Mouse (Mus musculus): Measurements from ENCODE around the gene Hnf4a. TPM values are rescaled to one million over a fixed set of nuclear protein-coding genes. Genes with fewer than 3 reads are reported as not detected.
A peak's percentile ranks its signal among the peaks of the same experiment; 100 is the strongest.

Gene Hnf4a
- total and polyA plus RNA-seq, 3 experiments = 0.05 to 0.38 (median 0.17) TPM

GRCm38 (mm10) chr2:163595119-163595518 lies 88.5 kb downstream of the Hnf4a start:
- TF ChIP-seq GATA2 (IDR thresholded peaks at IDR 0.05; ENCODE audit: borderline replicate concordance, low read depth, low read length) (no peak), POLR2AphosphoS5 (IDR thresholded peaks at IDR 0.05; ENCODE audit: insufficient replicate concordance, low read depth, low read length) (no peak), GATA1 (IDR thresholded peaks at IDR 0.05; ENCODE audit: borderline replicate concordance, low read length) (no peak), CTCF (IDR thresholded peaks at IDR 0.05; ENCODE audit: low read depth, low read length) (no peak), TAL1 (conservative IDR thresholded peaks at IDR 0.05; ENCODE audit: low read depth, low read length) (no peak)
- Histone ChIP-seq H3K4me3 (ENCODE audit: low read depth, low read length) (no peak overlapping the region), H3K27me3 (ENCODE audit: insufficient read depth, low read length) (peaks cover 23% of the 10 kb centered on the region), H3K4me1 (ENCODE audit: insufficient read depth, low read depth, low read length) (peaks cover 2% of the 10 kb centered on the region; the same call in 1 of the 2 replicates), H3K36me3 (replicated peaks) (no peaks in the 10 kb centered on the region), H3K9me3 (replicated peaks) (no peaks in the 10 kb centered on the region)
- DNase-seq (ENCODE audit: low spot score) (no peak), ATAC-seq (ENCODE audit: extremely low read depth, insufficient number of reproducible peaks, low FRiP score, poor library complexity, severe bottlenecking) (no peak)

DNA sequence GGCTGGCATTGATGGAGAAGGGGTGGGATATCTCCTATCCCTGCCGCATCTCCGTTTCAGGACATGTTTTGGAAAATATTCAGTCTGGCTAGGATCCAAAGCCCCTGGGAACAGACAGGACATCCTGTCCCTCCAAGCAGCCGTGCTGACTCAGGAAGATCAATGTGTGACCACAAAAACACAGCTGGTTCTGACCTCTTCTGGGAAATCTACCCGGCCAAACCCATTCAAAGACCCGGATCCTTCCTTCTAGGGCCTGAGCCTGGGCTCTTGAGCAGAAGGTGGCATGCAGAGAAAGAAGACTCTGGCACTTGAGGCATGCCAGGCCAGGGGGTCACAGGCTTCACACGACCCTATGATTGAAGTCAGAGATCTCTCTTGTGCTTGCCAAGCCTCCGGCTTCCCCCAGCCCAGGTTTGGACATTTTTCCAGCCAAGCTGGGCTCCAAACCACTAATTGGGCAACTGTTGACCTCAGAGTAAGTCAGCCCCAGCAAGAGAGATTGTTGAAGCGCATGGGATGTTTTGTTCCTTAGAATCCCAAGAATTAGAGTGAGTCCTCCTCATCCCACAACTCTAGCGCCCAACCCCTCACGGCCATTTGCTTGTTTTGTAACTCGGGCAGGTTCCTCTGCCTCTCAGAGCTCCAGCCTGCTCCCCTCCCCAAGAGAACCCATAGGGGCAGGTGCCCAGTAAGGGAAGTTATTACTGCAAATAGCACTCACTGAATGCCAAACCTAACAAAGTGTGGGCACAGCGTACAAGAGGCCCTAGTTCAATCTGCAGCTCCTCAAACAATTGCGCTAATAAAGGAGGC lies 89.7 kb downstream of the Hnf4a start:
- Histone ChIP-seq H3K9me3 (replicated peaks) (no peaks in the 10 kb centered on the region), H3K36me3 (replicated peaks) (no peaks in the 10 kb centered on the region), H3K27me3 (ENCODE audit: insufficient read depth, low read length) (peaks cover 23% of the 10 kb centered on the region), H3K4me3 (ENCODE audit: low read depth, low read length) (no peak overlapping the region), H3K4me1 (ENCODE audit: insufficient read depth, low read depth, low read length) (peaks cover 3% of the 10 kb centered on the region; the same call in 1 of the 2 replicates)
- DNase-seq (ENCODE audit: low spot score) = no peak
- TF ChIP-seq POLR2AphosphoS5 (IDR thresholded peaks at IDR 0.05; ENCODE audit: insufficient replicate concordance, low read depth, low read length) (no peak), GATA2 (IDR thresholded peaks at IDR 0.05; ENCODE audit: borderline replicate concordance, low read depth, low read length) (no peak)
- ATAC-seq (ENCODE audit: extremely low read depth, insufficient number of reproducible peaks, low FRiP score, poor library complexity, severe bottlenecking) = no peak

GRCm38 (mm10) chr2:163596873-163597155 lies 90.2 kb downstream of the Hnf4a start:
- ATAC-seq (ENCODE audit: extremely low read depth, insufficient number of reproducible peaks, low FRiP score, poor library complexity, severe bottlenecking) (no peak), DNase-seq (ENCODE audit: low spot score) (no peak)
- peaks cover 23% of the 10 kb centered on the region for H3K27me3 ChIP-seq (ENCODE audit: insufficient read depth, low read length)
- no peaks in the 10 kb centered on the region for H3K9me3 ChIP-seq (replicated peaks)
- H3K4me1 ChIP-seq (ENCODE audit: insufficient read depth, low read depth, low read length) = peaks cover 8% of the 10 kb centered on the region
- H3K4me3 ChIP-seq (ENCODE audit: low read depth, low read length) = no peak overlapping the region
- TF ChIP-seq POLR2AphosphoS5 (IDR thresholded peaks at IDR 0.05; ENCODE audit: insufficient replicate concordance, low read depth, low read length) (no peak), GATA1 (IDR thresholded peaks at IDR 0.05; ENCODE audit: borderline replicate concordance, low read length) (no peak), TAL1 (conservative IDR thresholded peaks at IDR 0.05; ENCODE audit: low read depth, low read length) (no peak), CTCF (IDR thresholded peaks at IDR 0.05; ENCODE audit: low read depth, low read length) (no peak)
- H3K36me3 ChIP-seq (replicated peaks) = no peaks in the 10 kb centered on the region

DNA sequence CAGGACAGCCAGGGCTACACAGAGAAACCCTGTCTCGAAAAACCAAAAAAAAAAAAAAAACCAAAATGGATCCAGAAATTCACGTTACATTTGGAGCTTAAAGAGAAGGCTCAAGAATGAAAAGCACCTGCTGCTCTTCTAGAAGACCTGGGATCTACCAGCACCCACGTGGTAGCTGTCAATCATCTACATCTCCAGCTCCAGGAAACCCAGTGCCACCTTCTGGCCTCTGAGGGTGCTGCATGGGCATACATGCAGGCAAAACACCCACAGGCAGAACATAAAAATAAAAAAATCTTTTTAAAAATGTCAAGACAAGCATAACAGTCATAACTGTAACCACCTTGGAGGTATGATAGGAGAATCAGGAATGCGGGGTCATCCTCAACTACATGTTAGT lies 91.1 kb downstream of the Hnf4a start:
- H3K4me3 ChIP-seq (ENCODE audit: low read depth, low read length) = no peak overlapping the region
- TF ChIP-seq CTCF (IDR thresholded peaks at IDR 0.05; ENCODE audit: low read depth, low read length) (no peak), POLR2AphosphoS5 (IDR thresholded peaks at IDR 0.05; ENCODE audit: insufficient replicate concordance, low read depth, low read length) (no peak), GATA1 (IDR thresholded peaks at IDR 0.05; ENCODE audit: borderline replicate concordance, low read length) (no peak), TAL1 (conservative IDR thresholded peaks at IDR 0.05; ENCODE audit: low read depth, low read length) (no peak), GATA2 (IDR thresholded peaks at IDR 0.05; ENCODE audit: borderline replicate concordance, low read depth, low read length) (no peak)
- ATAC-seq (ENCODE audit: extremely low read depth, insufficient number of reproducible peaks, low FRiP score, poor library complexity, severe bottlenecking) = 0 out of 2 replicates have a peak, but pooled peaks have one; percentile 41

GRCm38 (mm10) chr2:163599226-163599625 lies 92.6 kb downstream of the Hnf4a start:
- no peaks in the 10 kb centered on the region for H3K36me3 ChIP-seq (replicated peaks)
- DNase-seq (ENCODE audit: low spot score) = peak; percentile 26
- no peaks in the 10 kb centered on the region for H3K9me3 ChIP-seq (replicated peaks)
- TF ChIP-seq POLR2AphosphoS5 (IDR thresholded peaks at IDR 0.05; ENCODE audit: insufficient replicate concordance, low read depth, low read length) = no peak
- no peak for TF ChIP-seq TAL1 (conservative IDR thresholded peaks at IDR 0.05; ENCODE audit: low read depth, low read length)
- peak; percentile 56; the same call in 1 of the 2 replicates for TF ChIP-seq CTCF (IDR thresholded peaks at IDR 0.05; ENCODE audit: low read depth, low read length)
- no peak for TF ChIP-seq GATA2 (IDR thresholded peaks at IDR 0.05; ENCODE audit: borderline replicate concordance, low read depth, low read length)
- TF ChIP-seq GATA1 (IDR thresholded peaks at IDR 0.05; ENCODE audit: borderline replicate concordance, low read length) = no peak
- H3K4me3 ChIP-seq (ENCODE audit: low read depth, low read length) = no peak overlapping the region
- H3K27me3 ChIP-seq (ENCODE audit: insufficient read depth, low read length) = peaks cover 21% of the 10 kb centered on the region
- peaks cover 25% of the 10 kb centered on the region for H3K4me1 ChIP-seq (ENCODE audit: insufficient read depth, low read depth, low read length)
- ATAC-seq (ENCODE audit: extremely low read depth, insufficient number of reproducible peaks, low FRiP score, poor library complexity, severe bottlenecking) = 0 out of 2 replicates have a peak, but pooled peaks have one; percentile 24

More for the DNA sequence above, 91.1 kb downstream of the Hnf4a start:
- peaks cover 12% of the 10 kb centered on the region for H3K4me1 ChIP-seq (ENCODE audit: insufficient read depth, low read depth, low read length)
- H3K36me3 ChIP-seq (replicated peaks) = no peaks in the 10 kb centered on the region
- no peaks in the 10 kb centered on the region for H3K9me3 ChIP-seq (replicated peaks)
- peaks cover 23% of the 10 kb centered on the region for H3K27me3 ChIP-seq (ENCODE audit: insufficient read depth, low read length)
- DNase-seq (ENCODE audit: low spot score) = no peak

GRCm38 (mm10) chr2:163601066-163601465 lies 94.5 kb downstream of the Hnf4a start:
- Histone ChIP-seq H3K27me3 (ENCODE audit: insufficient read depth, low read length) (peaks cover 7% of the 10 kb centered on the region), H3K36me3 (replicated peaks) (no peaks in the 10 kb centered on the region), H3K4me1 (ENCODE audit: insufficient read depth, low read depth, low read length) (peaks cover 23% of the 10 kb centered on the region), H3K9me3 (replicated peaks) (no peaks in the 10 kb centered on the region), H3K4me3 (ENCODE audit: low read depth, low read length) (no peak overlapping the region)
- DNase-seq (ENCODE audit: low spot score) (no peak), ATAC-seq (ENCODE audit: extremely low read depth, insufficient number of reproducible peaks, low FRiP score, poor library complexity, severe bottlenecking) (no peak)
- TF ChIP-seq GATA2 (IDR thresholded peaks at IDR 0.05; ENCODE audit: borderline replicate concordance, low read depth, low read length) (no peak), TAL1 (conservative IDR thresholded peaks at IDR 0.05; ENCODE audit: low read depth, low read length) (no peak), GATA1 (IDR thresholded peaks at IDR 0.05; ENCODE audit: borderline replicate concordance, low read length) (no peak), POLR2AphosphoS5 (IDR thresholded peaks at IDR 0.05; ENCODE audit: insufficient replicate concordance, low read depth, low read length) (no peak), CTCF (IDR thresholded peaks at IDR 0.05; ENCODE audit: low read depth, low read length) (no peak)
